Mouse (Mus musculus): ENCODE measurements around the gene Olfr769.
"Not testable (repeated sequence)": the region's sequence is repeated elsewhere in the genome, so short reads cannot be mapped to it uniquely, and the experiment has no call there.

Olfr769 gene

DNA sequence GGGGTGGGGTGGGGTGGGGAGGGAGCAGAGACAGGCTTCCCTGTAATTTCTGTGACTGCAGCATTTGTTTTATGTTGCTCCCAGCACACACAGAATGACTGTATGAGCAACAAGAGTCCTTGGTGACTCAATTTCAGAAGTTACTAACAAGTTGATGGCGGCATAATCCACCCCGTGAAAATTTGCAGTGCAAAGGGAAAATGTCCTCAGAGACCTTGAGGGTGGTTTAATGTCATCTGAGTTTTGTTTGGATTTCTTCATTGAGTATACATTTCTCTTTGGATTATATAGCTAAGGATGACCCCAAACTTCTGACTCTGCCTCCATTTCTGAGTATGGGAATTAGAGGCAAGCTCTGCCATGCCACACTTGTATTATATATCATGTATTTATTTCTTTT is at the start of gene Olfr769:
TSS of gene Olfr769 (minus strand) at position 101 of the 400 bp plus-strand sequence.
- no peak for DNase-seq

DNA sequence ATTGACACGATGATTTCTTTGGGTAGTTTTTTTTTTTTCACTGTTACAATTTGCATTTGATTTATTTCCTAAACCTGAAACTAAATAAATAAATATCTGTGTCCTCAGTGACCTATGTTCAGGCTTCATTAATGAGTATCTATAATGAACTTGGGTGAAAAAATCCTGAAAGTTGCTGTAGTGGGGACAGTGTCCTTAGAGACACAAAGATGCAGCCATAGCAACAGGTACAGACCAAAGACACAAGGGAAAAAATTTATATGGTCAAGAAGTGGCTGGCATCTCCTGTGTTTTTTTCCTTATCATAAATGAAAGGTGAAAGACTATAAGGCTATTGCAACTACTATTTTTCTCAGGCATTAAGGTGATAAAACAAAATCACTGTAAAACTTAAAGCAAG is 47.0 kb upstream of the Olfr769 start, which contains the start of gene Olfr771:
TSS of gene Olfr771 (minus strand) at position 101 of the 400 bp plus-strand sequence.
- no peak for DNase-seq

- DNase-seq = no peak
Observed at GRCm38 (mm10) chr10:129138898-129139297, 21.2 kb upstream of the Olfr769 start, which contains the start of gene Olfr770. TSS of gene Olfr770 (minus strand) at chr10:129138998.

GRCm38 (mm10) chr10:129115146-129115545 is 2.5 kb downstream of the Olfr769 start:
- DNase-seq = no peak

- DNase-seq = no peak
Observed at GRCm38 (mm10) chr10:129101231-129101630, 16.4 kb downstream of the Olfr769 start.

GRCm38 (mm10) chr10:129099275-129099674 is 18.4 kb downstream of the Olfr769 start, which contains the start of gene Olfr768:
TSS of gene Olfr768 (minus strand) at chr10:129099375.
- DNase-seq = no peak

DNA sequence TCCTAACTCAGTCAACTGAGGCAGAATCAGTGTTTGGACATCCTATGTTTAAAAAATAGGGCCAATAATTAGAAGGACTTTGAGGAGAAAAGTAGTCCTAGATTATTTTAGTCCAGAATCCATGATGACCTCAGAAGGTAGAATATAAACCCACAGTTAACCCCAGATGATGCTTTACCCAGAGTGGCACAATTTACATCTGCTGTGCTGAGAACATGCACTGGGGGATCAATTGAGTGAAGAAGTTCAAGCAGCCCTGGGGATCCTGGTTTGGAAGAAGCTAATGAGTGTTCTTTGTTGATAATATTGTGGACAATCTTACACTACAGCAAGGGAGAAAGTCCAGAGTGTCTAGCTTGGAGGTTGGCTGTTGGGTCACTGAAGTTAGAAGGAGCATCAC is 34.9 kb downstream of the Olfr769 start, which contains the start of gene Olfr767:
TSS of gene Olfr767 (minus strand) at position 101 of the 400 bp plus-strand sequence.
- DNase-seq = not testable (repeated sequence)

GRCm38 (mm10) chr10:129068877-129069276 is 48.8 kb downstream of the Olfr769 start, which contains the start of gene Olfr766-ps1:
TSS of gene Olfr766-ps1 (minus strand) at chr10:129068977.
- no peak for DNase-seq
